Mouse (Mus musculus) MEL (cell line): ENCODE results near the gene Slc6a16. TPM values are rescaled to one million over a fixed set of nuclear protein-coding genes. Genes with fewer than 3 reads are reported as not detected.

Experiments used
- DNase-seq: peaks from one replicate; pipeline ENCODE4 v3.0.0; 2011; ENCODE audit warnings: low read depth, low spot score
- H3K27ac ChIP-seq: 2 replicates; pipeline ENCODE4 v1.5.1; 2012; ENCODE audit warnings: low read depth, mild to moderate bottlenecking, control low read depth, low read length, moderate library complexity; ENCODE audit not compliant: control insufficient read depth
- H3K27me3 ChIP-seq, 2 experiments: fragments of 150-350 bp in 1 of 2; sonication (generic) in 1 of 2; 2 replicates each; pipeline ENCODE4 v1.6.1; 2012; ENCODE audit warnings: low read length in 2 of 2, mild to moderate bottlenecking in 2 of 2, improper control_type of control experiment in 1 of 2, moderate library complexity in 1 of 2; ENCODE audit not compliant: insufficient read depth in 2 of 2, control insufficient read depth in 1 of 2
- H3K36me3 ChIP-seq, 2 experiments: 2 replicates each; pipeline ENCODE4 v1.6.1; 2012 to 2014; ENCODE audit warnings: low read length in 2 of 2, improper control_type of control experiment in 1 of 2, inconsistent platforms in 1 of 2, mild to moderate bottlenecking in 1 of 2; ENCODE audit not compliant: insufficient read depth in 2 of 2, control insufficient read depth in 1 of 2
- H3K4me1 ChIP-seq, 2 experiments: fragments of 150-350 bp in 1 of 2; sonication (generic) in 1 of 2; 2 replicates each; pipeline ENCODE4 v1.6.1; 2012; ENCODE audit warnings: low read length in 2 of 2, improper control_type of control experiment in 1 of 2, mild to moderate bottlenecking in 1 of 2; ENCODE audit not compliant: insufficient read depth in 2 of 2, control insufficient read depth in 1 of 2
- H3K4me3 ChIP-seq, 2 experiments: fragments of 150-350 bp in 1 of 2; sonication (generic) in 1 of 2; 2 replicates each; pipeline ENCODE4 v1.5.1; 2012; ENCODE audit warnings: low read depth in 2 of 2, low read length in 2 of 2, mild to moderate bottlenecking in 2 of 2, moderate library complexity in 2 of 2, control low read depth in 1 of 2, improper control_type of control experiment in 1 of 2; ENCODE audit not compliant: control insufficient read depth in 1 of 2, insufficient read depth in 1 of 2
- H3K79me2 ChIP-seq: 2 replicates; pipeline ENCODE4 v1.6.1; 2012; ENCODE audit warnings: mild to moderate bottlenecking, low read length, moderate library complexity; ENCODE audit not compliant: control insufficient read depth, poor library complexity, insufficient read depth
- H3K9ac ChIP-seq: 2 replicates; pipeline ENCODE4 v1.6.1; 2012; ENCODE audit warnings: low read depth, mild to moderate bottlenecking, control low read depth, low read length, moderate library complexity; ENCODE audit not compliant: control insufficient read depth, poor library complexity, severe bottlenecking
- H3K9me3 ChIP-seq: fragments of 150-350 bp; sonication (generic); replicated peaks from 2 replicates; pipeline ENCODE4 v1.6.1; 2012; ENCODE audit warnings: mild to moderate bottlenecking, low read length, improper control_type of control experiment, moderate library complexity; ENCODE audit not compliant: insufficient read depth
- CHD1 ChIP-seq: IDR thresholded peaks from 2 replicates; pipeline ENCODE4 v1.6.1; 2012; ENCODE audit warnings: low read depth, mild to moderate bottlenecking, inconsistent platforms, low read length, improper control_type of control experiment
- CHD2 ChIP-seq: IDR thresholded peaks from 2 replicates; pipeline ENCODE4 v1.6.1; 2011; ENCODE audit warnings: low read length, improper control_type of control experiment
- CTCF ChIP-seq, 3 experiments: IDR thresholded peaks in 2 of 3; conservative IDR thresholded peaks in 1 of 3; 2 replicates each; pipeline ENCODE4 v1.5.1; 2011 to 2012; ENCODE audit warnings: low read length in 3 of 3, low read depth in 2 of 3, mild to moderate bottlenecking in 2 of 3, improper control_type of control experiment in 1 of 3, inconsistent platforms in 1 of 3, mixed read lengths in 1 of 3, moderate library complexity in 1 of 3; ENCODE audit not compliant: control insufficient read depth in 1 of 3, insufficient read depth in 1 of 3, poor library complexity in 1 of 3, severe bottlenecking in 1 of 3
- E2F4 ChIP-seq: IDR thresholded peaks from 2 replicates; pipeline ENCODE4 v1.6.1; 2011; ENCODE audit warnings: low read depth, low read length, improper control_type of control experiment, borderline replicate concordance
- ELF1 ChIP-seq: IDR thresholded peaks from 2 replicates; pipeline ENCODE4 v1.6.1; 2014; ENCODE audit warnings: low read depth, mild to moderate bottlenecking, inconsistent platforms, low read length, improper control_type of control experiment, moderate library complexity
- EP300 ChIP-seq, 2 experiments: IDR thresholded peaks; 2 replicates each; pipeline ENCODE4 v1.6.1; 2011; ENCODE audit warnings: improper control_type of control experiment in 2 of 2, low read length in 2 of 2, low read depth in 1 of 2, mild to moderate bottlenecking in 1 of 2
- HCFC1 ChIP-seq: IDR thresholded peaks from 2 replicates; pipeline ENCODE4 v1.6.1; 2012; ENCODE audit warnings: low read depth, mild to moderate bottlenecking, inconsistent platforms, low read length, improper control_type of control experiment, moderate library complexity
- JUND ChIP-seq: IDR thresholded peaks from 2 replicates; pipeline ENCODE4 v1.6.1; 2011; ENCODE audit warnings: low read depth, mild to moderate bottlenecking, improper control_type of control experiment, low read length
- KAT2A ChIP-seq: conservative IDR thresholded peaks from 2 replicates; pipeline ENCODE4 v1.6.1; 2012; ENCODE audit warnings: low read depth, low read length, improper control_type of control experiment, inconsistent platforms
- MAFK ChIP-seq: IDR thresholded peaks from 2 replicates; pipeline ENCODE4 v1.6.1; 2011; ENCODE audit warnings: low read depth, mild to moderate bottlenecking, low read length, improper control_type of control experiment, borderline replicate concordance
- MAX ChIP-seq: IDR thresholded peaks from 2 replicates; pipeline ENCODE4 v1.6.1; 2011; ENCODE audit warnings: low read length, improper control_type of control experiment
- MXI1 ChIP-seq: IDR thresholded peaks from 2 replicates; pipeline ENCODE4 v1.6.1; 2011; ENCODE audit warnings: mild to moderate bottlenecking, low read depth, low read length, improper control_type of control experiment
- MYB ChIP-seq: IDR thresholded peaks from 2 replicates; pipeline ENCODE4 v1.6.1; 2011; ENCODE audit warnings: mild to moderate bottlenecking, low read depth, low read length, improper control_type of control experiment
- MYC ChIP-seq: IDR thresholded peaks from 2 replicates; pipeline ENCODE4 v1.6.1; 2011; ENCODE audit warnings: low read depth, mild to moderate bottlenecking, low read length, improper control_type of control experiment, moderate library complexity
- NRF1 ChIP-seq: IDR thresholded peaks from 2 replicates; pipeline ENCODE4 v1.6.1; 2014; ENCODE audit warnings: low read depth, mild to moderate bottlenecking, inconsistent platforms, low read length, improper control_type of control experiment, moderate library complexity; ENCODE audit not compliant: poor library complexity, insufficient read depth, severe bottlenecking
- POLR2A ChIP-seq, 2 experiments: IDR thresholded peaks; 2 replicates each; pipeline ENCODE4 v1.6.1; 2011 to 2012; ENCODE audit warnings: low read length in 2 of 2, mild to moderate bottlenecking in 2 of 2, control low read depth in 1 of 2, improper control_type of control experiment in 1 of 2, low read depth in 1 of 2, moderate library complexity in 1 of 2; ENCODE audit not compliant: control insufficient read depth in 1 of 2, insufficient read depth in 1 of 2, poor library complexity in 1 of 2
- POLR2AphosphoS2 ChIP-seq: IDR thresholded peaks from 2 replicates; pipeline ENCODE4 v1.6.1; 2011; ENCODE audit warnings: low read length, improper control_type of control experiment
- POLR2AphosphoS5 ChIP-seq: IDR thresholded peaks from 2 replicates; pipeline ENCODE4 v1.6.1; 2012; ENCODE audit warnings: low read depth, borderline replicate concordance, mild to moderate bottlenecking, inconsistent platforms, low read length, moderate library complexity, mixed read lengths
- RAD21 ChIP-seq: IDR thresholded peaks from 2 replicates; pipeline ENCODE4 v1.6.1; 2011; ENCODE audit warnings: mild to moderate bottlenecking, low read depth, low read length, improper control_type of control experiment
- RCOR1 ChIP-seq: IDR thresholded peaks from 2 replicates; pipeline ENCODE4 v1.6.1; 2012; ENCODE audit warnings: low read depth, mild to moderate bottlenecking, inconsistent platforms, low read length, improper control_type of control experiment
- TAL1 ChIP-seq: IDR thresholded peaks from 2 replicates; pipeline ENCODE4 v1.6.1; 2012; ENCODE audit warnings: mild to moderate bottlenecking, inconsistent platforms, low read length, moderate library complexity, mixed read lengths
- TBP ChIP-seq: IDR thresholded peaks from 2 replicates; pipeline ENCODE4 v1.8.0; 2011; ENCODE audit warnings: low read depth, low read length, improper control_type of control experiment
- TCF12 ChIP-seq: IDR thresholded peaks from 2 replicates; pipeline ENCODE4 v1.6.1; 2014; ENCODE audit warnings: low read depth, mild to moderate bottlenecking, inconsistent platforms, low read length, improper control_type of control experiment, moderate library complexity
- UBTF ChIP-seq: IDR thresholded peaks from 2 replicates; pipeline ENCODE4 v1.6.1; 2012; ENCODE audit warnings: low read depth, mild to moderate bottlenecking, inconsistent platforms, low read length, improper control_type of control experiment, moderate library complexity, borderline replicate concordance; ENCODE audit not compliant: insufficient read depth
- USF1 ChIP-seq: IDR thresholded peaks from 2 replicates; pipeline ENCODE4 v1.6.1; 2014; ENCODE audit warnings: low read depth, mild to moderate bottlenecking, inconsistent platforms, low read length, improper control_type of control experiment, moderate library complexity
- USF2 ChIP-seq, 2 experiments: IDR thresholded peaks; 2 replicates each; pipeline ENCODE4 v1.6.1; 2011 to 2012; ENCODE audit warnings: improper control_type of control experiment in 2 of 2, low read length in 2 of 2, borderline replicate concordance in 1 of 2, inconsistent platforms in 1 of 2, low read depth in 1 of 2, mild to moderate bottlenecking in 1 of 2; ENCODE audit not compliant: insufficient read depth in 1 of 2
- ZC3H11A ChIP-seq: IDR thresholded peaks from 2 replicates; pipeline ENCODE4 v1.6.1; 2012; ENCODE audit warnings: low read depth, mild to moderate bottlenecking, inconsistent platforms, low read length, improper control_type of control experiment
- ZMIZ1 ChIP-seq: IDR thresholded peaks from 2 replicates; pipeline ENCODE4 v1.6.1; 2012; ENCODE audit warnings: low read depth, mild to moderate bottlenecking, inconsistent platforms, low read length, improper control_type of control experiment, moderate library complexity
- ZNF384 ChIP-seq: IDR thresholded peaks from 2 replicates; pipeline ENCODE4 v1.6.1; 2012; ENCODE audit warnings: low read depth, mild to moderate bottlenecking, inconsistent platforms, low read length, improper control_type of control experiment
- polyA plus RNA-seq, 2 experiments: library from polyadenylated mRNA; stranded (reverse) in 1 of 2; unstranded in 1 of 2; fragments of >175 nt in 1 of 2; fragments of >200 nt in 1 of 2; gene quantifications; 2 replicates each; pipeline versions ENCODE4 v1.2.1 to v1.2.4; 2012; ENCODE audit warnings: low replicate concordance in 2 of 2, low read depth in 1 of 2; ENCODE audit not compliant: insufficient read length in 2 of 2, insufficient read depth in 1 of 2, missing spikeins in 1 of 2
- total RNA-seq: library from RNA; depleted of rRNA; stranded (reverse); fragments of 300-350 nt; gene quantifications from 2 replicates; pipeline ENCODE4 v1.2.3, GENCODE M21; 2012

Gene Slc6a16
- total and polyA plus RNA-seq, 3 experiments: not detected

GRCm38 (mm10) chr7:45202654-45203053, 38.2 kb upstream of the Slc6a16 start:
- TF ChIP-seq KAT2A (no peak), CHD2 (no peak), EP300 (IDR thresholded peaks at IDR 0.05; ENCODE audit: low read depth in 1 of 2, low read length in 2 of 2) (no peak), MYB (no peak), MAFK (no peak)
- peaks cover 0 to 7% of the 10 kb centered on the region in 2 experiments; a peak in 1 of 4 replicates for H3K4me1 ChIP-seq
- no peak overlapping the region for H3K9ac ChIP-seq

DNA sequence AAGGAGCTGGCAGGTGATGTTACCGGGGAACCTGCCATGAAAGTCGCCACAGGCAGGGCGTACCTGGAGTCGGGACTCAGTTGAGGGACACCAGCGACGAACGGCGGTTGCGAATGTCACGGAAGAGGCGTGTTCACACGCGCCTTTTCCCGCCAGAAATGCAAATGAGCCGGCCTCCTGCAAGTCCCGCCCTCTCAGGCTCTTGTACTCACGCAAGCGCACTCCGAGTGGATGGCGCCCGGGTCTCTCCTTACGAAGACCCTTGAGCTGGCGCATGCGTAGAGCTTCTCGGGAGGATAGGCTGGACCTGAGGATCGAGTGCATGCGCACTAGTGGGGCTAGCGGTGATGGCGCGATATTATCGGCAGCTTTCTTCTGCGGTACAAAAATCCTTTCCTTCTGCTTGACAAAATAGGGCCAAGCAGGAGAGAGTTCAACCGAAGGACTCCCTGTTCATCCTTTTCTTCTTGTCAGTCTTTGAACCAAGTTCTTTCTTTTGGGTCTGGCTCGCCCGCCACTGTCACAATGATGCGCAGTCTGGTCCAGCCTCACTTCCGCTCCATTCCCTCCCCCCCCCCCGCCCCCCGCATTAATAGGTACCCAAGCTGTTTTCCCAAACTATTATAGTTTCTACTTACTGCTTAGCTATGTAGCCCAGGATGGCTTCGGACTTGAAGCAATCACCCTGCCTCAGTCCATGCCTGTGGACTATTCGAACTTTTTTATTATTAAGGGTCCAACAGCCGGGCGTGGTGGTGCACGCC, 36.3 kb upstream of the Slc6a16 start, which contains the start of gene Ccdc155:
Gene Ccdc155, minus strand, starts transcription at position 513 of the 764 bp plus-strand sequence.
- peaks cover 0 to 7% of the 10 kb centered on the region in 2 experiments; a peak in 1 of 4 replicates for H3K4me1 ChIP-seq
- H3K4me3 ChIP-seq: peak within 1 kb of the TSS; percentile 65 to 66
- no peaks in the 10 kb centered on the region for H3K27me3 ChIP-seq
- H3K36me3 ChIP-seq: peaks cover 0 to 5% of the 10 kb centered on the region in 2 experiments; a peak in 1 of 4 replicates
- no peaks in the 10 kb centered on the region for H3K9me3 ChIP-seq
- H3K9ac ChIP-seq: peak within 1 kb of the TSS; percentile 56
- H3K27ac ChIP-seq: peak within 1 kb of the TSS; percentile 44
- H3K79me2 ChIP-seq: no peaks in the 10 kb centered on the region
- peak; percentile 99 for DNase-seq
- TF ChIP-seq RCOR1 (no peak), CHD1 (no peak), ELF1 (peak; percentile 53; the same call in 1 of the 2 replicates), TBP (no peak), ZC3H11A (no peak), ZMIZ1 (no peak; the same call in 1 of the 2 replicates), JUND (no peak), UBTF (no peak), USF2 (IDR thresholded peaks at IDR 0.05; ENCODE audit: borderline replicate concordance in 1 of 2, insufficient read depth in 1 of 2, low read depth in 1 of 2, low read length in 2 of 2) (no peak), E2F4 (peak; percentile 83; the same call in 1 of the 2 replicates), MAFK (no peak), ZNF384 (no peak), POLR2AphosphoS2 (no peak), NRF1 (peak; percentile 97; the same call in 1 of the 2 replicates), MYB (0 out of 2 replicates have a peak, but pooled peaks have one; percentile 13), TCF12 (no peak), POLR2A (IDR thresholded peaks at IDR 0.05; ENCODE audit: control insufficient read depth in 1 of 2, insufficient read depth in 1 of 2, low read depth in 1 of 2, low read length in 2 of 2, poor library complexity in 1 of 2) (peak in 1 of 2 experiments; percentile 58; a peak in 1 of 4 replicates), CTCF (IDR thresholded peaks at IDR 0.05 in 2 of 3, conservative IDR thresholded peaks at IDR 0.05 in 1 of 3; ENCODE audit: control insufficient read depth in 1 of 3, insufficient read depth in 1 of 3, low read depth in 2 of 3, low read length in 3 of 3, poor library complexity in 1 of 3, severe bottlenecking in 1 of 3) (no peak), RAD21 (no peak), TAL1 (no peak), MXI1 (peak; percentile 94), USF1 (no peak), HCFC1 (peak; percentile 29; the same call in 1 of the 2 replicates), MYC (no peak), POLR2AphosphoS5 (no peak), MAX (peak; percentile 96)

More at GRCm38 (mm10) chr7:45202654-45203053, 38.2 kb upstream of the Slc6a16 start:
- no peak for DNase-seq
- Histone ChIP-seq H3K9me3 (no peaks in the 10 kb centered on the region), H3K27ac (no peak overlapping the region), H3K36me3 (peaks cover 0 to 5% of the 10 kb centered on the region in 2 experiments; a peak in 1 of 4 replicates), H3K79me2 (no peaks in the 10 kb centered on the region), H3K4me3 (no peak overlapping the region), H3K27me3 (no peaks in the 10 kb centered on the region)
